Mouse (Mus musculus): Measurements from ENCODE around the gene Dst. TPM values are rescaled to one million over a fixed set of nuclear protein-coding genes. Genes with fewer than 3 reads are reported as not detected.

The Dst gene
- total RNA-seq (2014; rRNA removed) (155 and 184 TPM in 2 replicates), polyA plus RNA-seq (2015; fragmentation: Nextera tagmentation; extraction: Ambion mirVana) (25.7 and 31.7 TPM in 2 replicates)

DNA sequence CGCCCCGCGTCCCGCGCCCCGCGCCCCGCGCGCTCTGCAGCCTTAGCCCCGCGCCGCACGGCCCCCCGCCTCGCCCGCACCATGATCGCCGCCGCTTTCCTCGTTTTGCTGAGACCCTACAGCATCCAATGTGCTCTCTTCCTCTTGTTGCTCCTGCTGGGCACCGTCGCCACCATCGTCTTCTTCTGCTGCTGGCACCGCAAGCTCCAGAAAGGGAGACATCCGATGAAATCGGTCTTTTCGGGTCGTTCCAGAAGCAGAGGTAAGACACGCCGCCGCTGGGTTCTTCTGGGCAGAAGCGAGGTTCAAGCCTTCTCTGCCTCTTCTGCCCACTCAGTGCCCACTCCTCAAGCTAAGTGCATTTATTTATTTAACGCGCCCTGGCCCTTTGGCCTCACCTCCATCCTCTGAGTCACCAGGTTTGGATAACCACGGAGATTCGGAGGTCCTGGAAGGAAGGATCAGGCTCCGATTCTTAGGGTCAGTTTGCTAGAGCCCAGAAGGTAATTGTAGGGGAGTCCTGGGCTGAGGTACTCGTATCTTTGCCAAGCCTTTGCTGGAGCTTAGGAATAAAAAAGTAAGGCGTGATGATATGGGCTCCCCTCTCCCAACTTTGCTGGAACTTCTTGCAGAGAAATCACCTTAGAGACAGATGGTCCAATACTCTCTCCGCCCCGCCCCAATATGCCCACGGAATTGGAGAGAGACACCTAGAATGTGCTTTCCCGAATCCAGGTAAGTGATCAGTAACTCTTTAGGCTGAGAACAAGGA lies at the start of gene Dst:
Gene Dst, plus strand, starts transcription at position 35 of the 772 bp plus-strand sequence.
- TF ChIP-seq CTCF (IDR thresholded peaks at IDR 0.05) = no peak
- peak within 1 kb of the TSS; percentile 72 for H3K9ac ChIP-seq (replicated peaks; ENCODE audit: low read length, poor library complexity, severe bottlenecking)
- 6% methylated on average over 33 of the region's 44 CpGs for WGBS
- no peaks in the 10 kb centered on the region for H3K36me3 ChIP-seq (ENCODE audit: insufficient read depth, low read length)
- 0 out of 2 replicates have a peak, but pooled peaks cover 2% of the 10 kb centered on the region for H3K9me3 ChIP-seq (ENCODE audit: low read length)
- ATAC-seq (ENCODE audit: low FRiP score) = peak; percentile 2; the same call in 1 of the 2 replicates
- H3K27me3 ChIP-seq (ENCODE audit: insufficient read depth, low read length) = no peaks in the 10 kb centered on the region
- H3K4me3 ChIP-seq (ENCODE audit: low read depth, low read length) = peak within 1 kb of the TSS; percentile 66
- peak within 1 kb of the TSS; percentile 71 for H3K4me2 ChIP-seq (ENCODE audit: low read depth, low read length, poor library complexity, severe bottlenecking)
- peak; percentile 28 for DNase-seq (ENCODE audit: low spot score)
- no peaks in the 10 kb centered on the region for H3K4me1 ChIP-seq (ENCODE audit: insufficient read depth, low read length)
- H3K27ac ChIP-seq (ENCODE audit: low read depth, low read length) = peak within 1 kb of the TSS; percentile 91

GRCm38 (mm10) chr1:33869031-33869430 lies 39.0 kb upstream of the Dst start:
- 89% methylated on average over 2 of the region's 2 CpGs for whole genome bisulfite sequencing

GRCm38 (mm10) chr1:33869437-33869836 lies 38.6 kb upstream of the Dst start:
- H3K27ac ChIP-seq (ENCODE audit: low read depth, low read length) = no peak overlapping the region
- no peak overlapping the region for H3K4me3 ChIP-seq (ENCODE audit: low read depth, low read length)
- ATAC-seq (ENCODE audit: low FRiP score) (no peak), DNase-seq (ENCODE audit: low spot score) (no peak)
- no peak overlapping the region for H3K4me2 ChIP-seq (ENCODE audit: low read depth, low read length, poor library complexity, severe bottlenecking)
- no peaks in the 10 kb centered on the region for H3K36me3 ChIP-seq (ENCODE audit: insufficient read depth, low read length)
- TF ChIP-seq CTCF (IDR thresholded peaks at IDR 0.05) = no peak
- H3K4me1 ChIP-seq (ENCODE audit: insufficient read depth, low read length) = no peaks in the 10 kb centered on the region
- no peaks in the 10 kb centered on the region for H3K9me3 ChIP-seq (ENCODE audit: low read length)
- 96% methylated on average over 3 of the region's 3 CpGs for WGBS
- no peak overlapping the region for H3K9ac ChIP-seq (replicated peaks; ENCODE audit: low read length, poor library complexity, severe bottlenecking)
- no peaks in the 10 kb centered on the region for H3K27me3 ChIP-seq (ENCODE audit: insufficient read depth, low read length)

More at GRCm38 (mm10) chr1:33869031-33869430, 39.0 kb upstream of the Dst start:
- ATAC-seq (ENCODE audit: low FRiP score) (no peak), DNase-seq (ENCODE audit: low spot score) (no peak)
- TF ChIP-seq CTCF (IDR thresholded peaks at IDR 0.05) = no peak
- no peaks in the 10 kb centered on the region for H3K27me3 ChIP-seq (ENCODE audit: insufficient read depth, low read length)
- H3K4me1 ChIP-seq (ENCODE audit: insufficient read depth, low read length) = no peaks in the 10 kb centered on the region
- H3K9ac ChIP-seq (replicated peaks; ENCODE audit: low read length, poor library complexity, severe bottlenecking) = no peak overlapping the region
- no peak overlapping the region for H3K27ac ChIP-seq (ENCODE audit: low read depth, low read length)
- H3K36me3 ChIP-seq (ENCODE audit: insufficient read depth, low read length) = no peaks in the 10 kb centered on the region
- no peak overlapping the region for H3K4me2 ChIP-seq (ENCODE audit: low read depth, low read length, poor library complexity, severe bottlenecking)
- no peaks in the 10 kb centered on the region for H3K9me3 ChIP-seq (ENCODE audit: low read length)
- H3K4me3 ChIP-seq (ENCODE audit: low read depth, low read length) = no peak overlapping the region

DNA sequence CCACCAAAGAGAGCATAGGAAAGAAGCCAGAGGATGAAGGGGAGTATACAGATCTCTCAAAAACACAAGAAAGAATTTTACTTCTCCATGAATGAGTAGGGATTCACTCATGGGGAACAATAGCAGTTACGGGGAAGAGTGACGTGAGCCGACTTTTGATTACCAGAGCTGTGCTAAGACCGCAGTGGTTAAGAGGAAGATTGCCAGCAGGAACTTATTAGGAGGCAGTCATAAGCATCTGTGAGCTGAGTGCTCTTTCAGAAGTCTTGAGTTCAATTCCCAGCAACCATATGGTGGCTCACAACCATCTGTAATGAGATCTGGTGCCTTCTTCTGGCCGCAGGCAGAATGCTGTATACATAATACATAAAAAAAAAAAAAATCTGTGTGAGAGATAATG lies 34.5 kb upstream of the Dst start:
- no peak for DNase-seq (ENCODE audit: low spot score)

GRCm38 (mm10) chr1:33875691-33876090 lies 32.3 kb upstream of the Dst start:
- H3K27me3 ChIP-seq (ENCODE audit: insufficient read depth, low read length) = no peaks in the 10 kb centered on the region
- WGBS = 52% methylated on average over 6 of the region's 6 CpGs
- H3K4me1 ChIP-seq (ENCODE audit: insufficient read depth, low read length) = no peaks in the 10 kb centered on the region
- H3K27ac ChIP-seq (ENCODE audit: low read depth, low read length) = no peak overlapping the region
- ATAC-seq (ENCODE audit: low FRiP score) (no peak), DNase-seq (ENCODE audit: low spot score) (peak; percentile 11)
- H3K9me3 ChIP-seq (ENCODE audit: low read length) = no peaks in the 10 kb centered on the region
- H3K9ac ChIP-seq (replicated peaks; ENCODE audit: low read length, poor library complexity, severe bottlenecking) = no peak overlapping the region
- no peak overlapping the region for H3K4me3 ChIP-seq (ENCODE audit: low read depth, low read length)
- no peak overlapping the region for H3K4me2 ChIP-seq (ENCODE audit: low read depth, low read length, poor library complexity, severe bottlenecking)
- H3K36me3 ChIP-seq (ENCODE audit: insufficient read depth, low read length) = no peaks in the 10 kb centered on the region
- peak; percentile 57 for TF ChIP-seq CTCF (IDR thresholded peaks at IDR 0.05)

More for the DNA sequence above, 34.5 kb upstream of the Dst start:
- ATAC-seq (ENCODE audit: low FRiP score) = no peak
- Histone ChIP-seq H3K9ac (replicated peaks; ENCODE audit: low read length, poor library complexity, severe bottlenecking) (no peak overlapping the region), H3K36me3 (ENCODE audit: insufficient read depth, low read length) (no peaks in the 10 kb centered on the region), H3K4me2 (ENCODE audit: low read depth, low read length, poor library complexity, severe bottlenecking) (no peak overlapping the region), H3K9me3 (ENCODE audit: low read length) (no peaks in the 10 kb centered on the region), H3K27ac (ENCODE audit: low read depth, low read length) (no peak overlapping the region), H3K4me3 (ENCODE audit: low read depth, low read length) (no peak overlapping the region), H3K4me1 (ENCODE audit: insufficient read depth, low read length) (no peaks in the 10 kb centered on the region), H3K27me3 (ENCODE audit: insufficient read depth, low read length) (no peaks in the 10 kb centered on the region)
- TF ChIP-seq CTCF (IDR thresholded peaks at IDR 0.05) = no peak
- 81% methylated on average over 5 of the region's 5 CpGs for WGBS

- no peaks in the 10 kb centered on the region for H3K9me3 ChIP-seq (ENCODE audit: low read length)
- DNase-seq (ENCODE audit: low spot score) (no peak), ATAC-seq (ENCODE audit: low FRiP score) (no peak)
- no peaks in the 10 kb centered on the region for H3K4me1 ChIP-seq (ENCODE audit: insufficient read depth, low read length)
- no peak overlapping the region for H3K9ac ChIP-seq (replicated peaks; ENCODE audit: low read length, poor library complexity, severe bottlenecking)
- no peak for TF ChIP-seq CTCF (IDR thresholded peaks at IDR 0.05)
- WGBS = 87% methylated on average over 3 of the region's 3 CpGs
- no peak overlapping the region for H3K4me2 ChIP-seq (ENCODE audit: low read depth, low read length, poor library complexity, severe bottlenecking)
- H3K27me3 ChIP-seq (ENCODE audit: insufficient read depth, low read length) = no peaks in the 10 kb centered on the region
- no peak overlapping the region for H3K27ac ChIP-seq (ENCODE audit: low read depth, low read length)
- H3K4me3 ChIP-seq (ENCODE audit: low read depth, low read length) = no peak overlapping the region
- H3K36me3 ChIP-seq (ENCODE audit: insufficient read depth, low read length) = no peaks in the 10 kb centered on the region
Observed at GRCm38 (mm10) chr1:33876416-33876815, 31.6 kb upstream of the Dst start.

Data from midbrain, postnatal 0 days (tissue).